Mouse (Mus musculus) hindbrain, embryonic 14.5 days (tissue): ENCODE measurements at regions not wholly inside any gene's neighbourhood (a gene's known extent, or its start where the extent isn't known, plus 50 kb on each side); places are given as distances from the start of the nearest gene placed in this dataset.

Experiments
- ATAC-seq: fragments of 200-750 bp; cut with Nextera tagmentation; 2 replicates; pipeline ENCODE4 v1.8.0; 2017; ENCODE audit warnings: moderate number of reproducible peaks, mild to moderate bottlenecking, moderate TSS enrichment, moderate library complexity; ENCODE audit not compliant: low FRiP score
- DNase-seq: peaks from one replicate; pipeline ENCODE4 v3.0.0-alpha.2; 2015; ENCODE audit warnings: low spot score
- H3K27ac ChIP-seq: fragments of 300-500 bp; sonication (generic); 2 replicates; pipeline ENCODE4 v1.5.1; 2014; ENCODE audit warnings: mild to moderate bottlenecking, moderate library complexity
- H3K27me3 ChIP-seq: fragments of 300-500 bp; sonication (generic); 2 replicates; pipeline ENCODE4 v1.6.1; 2014; ENCODE audit warnings: mild to moderate bottlenecking, low read length, mixed read lengths; ENCODE audit not compliant: control insufficient read depth, insufficient read depth
- H3K36me3 ChIP-seq: fragments of 300-500 bp; sonication (generic); replicated peaks from 2 replicates; pipeline ENCODE4 v1.6.1; 2014; ENCODE audit not compliant: control insufficient read depth, insufficient read depth
- H3K4me1 ChIP-seq: fragments of 300-500 bp; sonication (generic); replicated peaks from 2 replicates; pipeline ENCODE4 v1.6.1; 2014; ENCODE audit warnings: antibody characterized with exemption, low read length, mixed read lengths; ENCODE audit not compliant: control insufficient read depth, insufficient read depth
- H3K4me2 ChIP-seq: fragments of 300-500 bp; sonication (generic); replicated peaks from 2 replicates; pipeline ENCODE4 v1.6.1; 2014; ENCODE audit warnings: mild to moderate bottlenecking, moderate library complexity
- H3K4me3 ChIP-seq: fragments of 300-500 bp; sonication (generic); replicated peaks from 2 replicates; pipeline ENCODE4 v1.5.1; 2014; ENCODE audit warnings: mild to moderate bottlenecking, low read length
- H3K9ac ChIP-seq: fragments of 300-500 bp; sonication (generic); 2 replicates; pipeline ENCODE4 v1.6.1; 2014
- H3K9me3 ChIP-seq: fragments of 300-500 bp; sonication (generic); 2 replicates; pipeline ENCODE4 v1.6.1; 2016; ENCODE audit warnings: low read length; ENCODE audit not compliant: control insufficient read depth
- whole genome bisulfite sequencing: fragments of 180-500 bp; shearing (Covaris S2); extraction: QIAGEN DNeasy Blood & Tissue Kit; methylation state at CpG from one replicate; pipeline ENCODE4 v1.1.7; 2014; 5-methylcytosine and 5-hydroxymethylcytosine counted together

DNA sequence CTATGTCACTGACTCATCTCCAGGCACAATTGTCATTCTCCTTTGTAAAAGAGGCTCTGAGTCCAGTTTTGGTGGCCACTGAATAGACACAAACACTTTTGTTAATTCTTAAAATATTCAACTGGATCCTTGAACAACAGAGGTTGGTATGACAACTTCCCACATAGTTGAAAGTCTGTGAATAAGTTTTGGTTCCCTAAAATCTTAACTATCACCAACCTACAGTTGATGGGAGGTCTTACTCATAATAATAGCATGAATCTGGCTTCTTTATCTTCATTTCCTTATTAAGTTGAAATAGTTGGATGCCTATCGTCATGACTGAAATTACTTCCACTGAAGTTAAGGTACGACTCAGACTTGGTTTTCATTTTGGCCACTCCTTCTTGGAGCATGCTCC is 55.3 kb upstream of the Mtpn start:
- ATAC-seq (no peak), DNase-seq (no peak)
- Histone ChIP-seq H3K27ac (no peak overlapping the region), H3K27me3 (no peaks in the 10 kb centered on the region), H3K9ac (no peak overlapping the region), H3K9me3 (no peaks in the 10 kb centered on the region), H3K36me3 (no peaks in the 10 kb centered on the region), H3K4me1 (no peaks in the 10 kb centered on the region), H3K4me3 (no peak overlapping the region), H3K4me2 (no peak overlapping the region)
- WGBS = 92% methylated on average over 2 of the region's 2 CpGs

DNA sequence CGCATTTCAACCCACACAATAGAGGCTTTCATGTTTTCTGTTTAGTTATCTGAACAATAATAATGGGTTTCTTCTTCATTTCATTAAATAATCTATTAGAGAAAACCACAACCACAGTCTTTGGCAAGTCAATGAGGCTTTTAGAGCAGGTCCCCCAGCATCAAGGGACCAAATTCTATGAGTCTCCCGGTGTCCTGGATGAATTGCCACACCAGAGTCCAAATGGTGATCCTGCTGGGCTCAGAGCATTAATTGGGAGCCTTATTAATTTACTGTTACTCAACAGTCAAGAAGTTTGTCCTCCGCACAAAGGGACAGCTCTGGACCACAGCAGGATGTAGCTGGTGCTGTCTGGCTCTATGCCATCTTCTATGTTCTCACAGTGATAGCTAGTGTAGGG is 52.5 kb upstream of the Mtpn start:
- Histone ChIP-seq H3K9me3 (no peaks in the 10 kb centered on the region), H3K4me1 (no peaks in the 10 kb centered on the region), H3K27me3 (no peaks in the 10 kb centered on the region), H3K27ac (no peak overlapping the region), H3K9ac (no peak overlapping the region), H3K36me3 (no peaks in the 10 kb centered on the region), H3K4me3 (no peak overlapping the region), H3K4me2 (no peak overlapping the region)
- no peak for ATAC-seq
- 84% methylated on average over 3 of the region's 3 CpGs for WGBS
- DNase-seq = no peak
